Mouse (Mus musculus) hindbrain, postnatal 0 days (tissue): ENCODE data around the gene Intu. TPM values are rescaled to one million over a fixed set of nuclear protein-coding genes. Genes with fewer than 3 reads are reported as not detected.

Experiments
- ATAC-seq: fragments of 200-750 bp; cut with Nextera tagmentation; 2 replicates; pipeline ENCODE4 v1.8.0; 2017; ENCODE audit warnings: mild to moderate bottlenecking, moderate TSS enrichment, moderate library complexity
- DNase-seq: peaks from one replicate; pipeline ENCODE4 v3.0.0-alpha.2; 2015; ENCODE audit warnings: low spot score
- H3K27ac ChIP-seq: fragments of 300-500 bp; sonication (generic); 2 replicates; pipeline ENCODE4 v1.5.1; 2014; ENCODE audit warnings: mild to moderate bottlenecking
- H3K27me3 ChIP-seq: fragments of 300-500 bp; sonication (generic); 2 replicates; pipeline ENCODE4 v1.6.1; 2014; ENCODE audit warnings: low read length, mixed read lengths; ENCODE audit not compliant: insufficient read depth
- H3K36me3 ChIP-seq: fragments of 300-500 bp; sonication (generic); 2 replicates; pipeline ENCODE4 v1.6.1; 2014; ENCODE audit warnings: low read length, mixed read lengths; ENCODE audit not compliant: insufficient read depth
- H3K4me1 ChIP-seq: fragments of 300-500 bp; sonication (generic); 2 replicates; pipeline ENCODE4 v1.6.1; 2014; ENCODE audit warnings: antibody characterized with exemption, low read length, mixed read lengths; ENCODE audit not compliant: insufficient read depth
- H3K4me2 ChIP-seq: fragments of 300-500 bp; sonication (generic); 2 replicates; pipeline ENCODE4 v1.6.1; 2014; ENCODE audit warnings: low read depth, mild to moderate bottlenecking, low read length, moderate library complexity, mixed read lengths
- H3K4me3 ChIP-seq: fragments of 300-500 bp; sonication (generic); 2 replicates; pipeline ENCODE4 v1.5.1; 2014; ENCODE audit warnings: low read length
- H3K9ac ChIP-seq: fragments of 300-500 bp; sonication (generic); replicated peaks from 2 replicates; pipeline ENCODE4 v1.6.1; 2014; ENCODE audit warnings: mild to moderate bottlenecking, low read length, moderate library complexity, mixed read lengths
- H3K9me3 ChIP-seq: fragments of 300-500 bp; sonication (generic); 2 replicates; pipeline ENCODE4 v1.6.1; 2016; ENCODE audit warnings: low read length, mixed read lengths
- CTCF ChIP-seq: IDR thresholded peaks from 2 replicates; pipeline ENCODE4 v1.5.1; 2016; ENCODE audit warnings: antibody characterized with exemption, control low read depth, low read depth
- WGBS: fragments of 180-500 bp; shearing (Covaris S2); extraction: QIAGEN DNeasy Blood & Tissue Kit; methylation state at CpG from one replicate; pipeline ENCODE4 v1.1.7; 2014; 5-methylcytosine and 5-hydroxymethylcytosine counted together
- polyA plus RNA-seq: library from polyadenylated mRNA; unstranded; fragments of >200 nt; fragmentation: Nextera tagmentation; extraction: Ambion mirVana; gene quantifications from 2 replicates; pipeline ENCODE4 v1.2.1, GENCODE M21; 2015
- total RNA-seq: library from RNA; depleted of rRNA; stranded (reverse); fragments of >200 nt; gene quantifications from 2 replicates; pipeline ENCODE4 v1.2.3, GENCODE M21; 2014

Gene Intu
- total and polyA plus RNA-seq, 2 experiments from 2014 or later, result 2.5 to 6.3 TPM

DNA sequence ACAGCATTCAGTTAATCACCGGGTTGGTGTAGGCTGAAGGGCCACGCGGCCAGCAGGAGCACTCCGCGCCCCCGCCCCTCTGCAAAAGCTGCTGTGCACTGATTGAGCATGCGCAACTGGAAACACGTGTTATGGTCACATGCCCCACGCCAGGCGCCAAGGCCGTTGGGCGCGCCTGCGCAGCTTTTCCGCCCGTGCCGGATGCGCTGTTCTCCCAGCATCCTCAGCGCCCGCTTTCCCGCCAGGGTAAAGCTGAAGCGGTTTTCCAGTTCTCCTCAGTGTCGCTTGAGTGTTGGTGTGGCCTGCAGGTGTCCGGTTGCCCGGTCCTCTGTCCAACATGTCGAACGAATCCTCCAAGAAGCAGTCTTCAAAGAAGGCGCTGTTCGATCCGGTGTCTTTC, 177.6 kb downstream of the Intu start, which contains the start of gene Slc25a31:
Slc25a31 (plus strand) TSS at position 201 of the 400 bp plus-strand sequence.
- Histone ChIP-seq H3K36me3 (no peaks in the 10 kb centered on the region), H3K4me1 (no peaks in the 10 kb centered on the region), H3K4me2 (no peak within 1 kb of the TSS), H3K9me3 (no peaks in the 10 kb centered on the region), H3K27me3 (no peaks in the 10 kb centered on the region), H3K27ac (no peak within 1 kb of the TSS), H3K4me3 (no peak within 1 kb of the TSS), H3K9ac (no peak within 1 kb of the TSS)
- 93% methylated on average over 30 of the region's 30 CpGs for WGBS
- ATAC-seq (no peak), DNase-seq (no peak)
- TF ChIP-seq CTCF, result no peak

DNA sequence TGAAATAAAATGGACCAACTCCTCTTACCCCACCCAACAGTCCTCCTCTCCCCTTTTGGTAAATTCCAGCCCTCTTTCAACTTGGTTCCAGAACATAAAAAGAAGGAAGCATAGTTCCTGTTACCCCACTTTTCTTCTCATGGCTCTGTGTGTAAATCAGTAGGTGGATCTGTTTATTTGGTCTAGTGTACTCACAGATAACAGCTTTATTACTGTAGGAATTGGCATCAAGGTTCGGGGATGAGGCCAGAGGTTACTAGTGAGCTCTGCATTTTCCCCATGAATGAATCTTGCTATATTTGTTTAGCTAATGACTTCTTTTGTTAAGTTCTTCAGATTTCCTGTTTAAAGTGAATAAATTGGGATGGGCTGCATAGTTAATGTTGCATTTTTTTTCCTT, 185.0 kb downstream of the Intu start:
- 65% methylated on average over 1 of the region's 1 CpGs for WGBS
- no peak overlapping the region for H3K27ac ChIP-seq
- no peaks in the 10 kb centered on the region for H3K36me3 ChIP-seq
- DNase-seq (no peak), ATAC-seq (no peak)
- TF ChIP-seq CTCF, result no peak
- H3K27me3 ChIP-seq, result no peaks in the 10 kb centered on the region
- H3K4me1 ChIP-seq, result no peaks in the 10 kb centered on the region
- no peak overlapping the region for H3K4me3 ChIP-seq
- H3K9ac ChIP-seq, result no peak overlapping the region
- no peaks in the 10 kb centered on the region for H3K9me3 ChIP-seq
- H3K4me2 ChIP-seq, result no peak overlapping the region

DNA sequence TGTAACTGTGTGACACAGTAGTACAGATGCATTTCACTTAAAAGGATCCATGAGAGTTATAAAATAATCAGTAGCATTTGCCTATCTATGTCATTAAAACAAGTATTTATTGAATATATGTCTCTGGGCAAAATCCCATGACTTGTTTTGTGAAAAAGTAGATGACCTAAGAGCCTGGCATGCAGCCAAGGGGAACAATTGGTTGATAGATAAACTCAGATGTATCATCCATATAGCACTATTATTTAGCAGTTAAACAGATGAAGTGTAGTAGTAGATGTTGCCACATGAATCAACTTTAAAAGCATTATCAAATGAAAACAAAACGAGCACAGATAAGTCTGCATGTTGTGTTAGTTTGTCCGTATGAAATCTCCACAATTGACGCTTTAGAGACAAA, 187.9 kb downstream of the Intu start:
- 85% methylated on average over 3 of the region's 3 CpGs for WGBS
- H3K27ac ChIP-seq, result no peak overlapping the region

DNA sequence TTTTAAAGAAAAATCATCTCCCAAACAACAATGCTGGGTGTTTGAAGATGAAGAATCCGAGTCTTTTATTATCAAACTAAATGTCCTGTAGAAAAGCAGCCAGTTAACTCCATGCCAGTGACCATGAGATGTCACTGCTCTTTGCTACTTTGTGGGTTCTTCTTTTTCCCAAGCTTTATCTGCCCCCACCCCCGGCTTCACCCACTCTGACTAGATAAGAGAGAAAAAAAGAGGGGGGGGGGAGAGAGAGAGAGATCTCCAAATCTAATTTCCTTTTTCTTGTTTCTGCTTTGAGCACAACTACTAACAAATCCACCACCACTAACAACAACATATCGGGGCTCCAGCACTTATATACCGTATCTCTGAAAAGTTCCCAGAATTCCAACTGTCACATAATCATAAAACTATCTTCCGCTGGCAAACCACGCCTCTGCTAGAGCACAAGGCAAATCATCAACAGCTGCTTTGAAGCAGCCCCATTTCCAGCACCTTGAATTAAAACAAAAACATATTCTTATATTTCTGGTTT, 207.4 kb downstream of the Intu start:
- Histone ChIP-seq H3K4me2 (no peak overlapping the region), H3K9ac (no peak overlapping the region), H3K4me1 (no peaks in the 10 kb centered on the region), H3K27ac (no peak overlapping the region), H3K9me3 (no peaks in the 10 kb centered on the region), H3K4me3 (no peak overlapping the region), H3K36me3 (no peaks in the 10 kb centered on the region), H3K27me3 (no peaks in the 10 kb centered on the region)
- WGBS, result 89% methylated on average over 6 of the region's 6 CpGs
- TF ChIP-seq CTCF, result no peak
- DNase-seq (no peak), ATAC-seq (no peak)

More for the DNA sequence above, 187.9 kb downstream of the Intu start:
- TF ChIP-seq CTCF, result no peak
- no peak for ATAC-seq
- no peaks in the 10 kb centered on the region for H3K27me3 ChIP-seq
- no peaks in the 10 kb centered on the region for H3K9me3 ChIP-seq
- no peak overlapping the region for H3K4me2 ChIP-seq
- H3K4me3 ChIP-seq, result no peak overlapping the region
- no peak for DNase-seq
- no peaks in the 10 kb centered on the region for H3K36me3 ChIP-seq
- no peak overlapping the region for H3K9ac ChIP-seq
- H3K4me1 ChIP-seq, result no peaks in the 10 kb centered on the region

DNA sequence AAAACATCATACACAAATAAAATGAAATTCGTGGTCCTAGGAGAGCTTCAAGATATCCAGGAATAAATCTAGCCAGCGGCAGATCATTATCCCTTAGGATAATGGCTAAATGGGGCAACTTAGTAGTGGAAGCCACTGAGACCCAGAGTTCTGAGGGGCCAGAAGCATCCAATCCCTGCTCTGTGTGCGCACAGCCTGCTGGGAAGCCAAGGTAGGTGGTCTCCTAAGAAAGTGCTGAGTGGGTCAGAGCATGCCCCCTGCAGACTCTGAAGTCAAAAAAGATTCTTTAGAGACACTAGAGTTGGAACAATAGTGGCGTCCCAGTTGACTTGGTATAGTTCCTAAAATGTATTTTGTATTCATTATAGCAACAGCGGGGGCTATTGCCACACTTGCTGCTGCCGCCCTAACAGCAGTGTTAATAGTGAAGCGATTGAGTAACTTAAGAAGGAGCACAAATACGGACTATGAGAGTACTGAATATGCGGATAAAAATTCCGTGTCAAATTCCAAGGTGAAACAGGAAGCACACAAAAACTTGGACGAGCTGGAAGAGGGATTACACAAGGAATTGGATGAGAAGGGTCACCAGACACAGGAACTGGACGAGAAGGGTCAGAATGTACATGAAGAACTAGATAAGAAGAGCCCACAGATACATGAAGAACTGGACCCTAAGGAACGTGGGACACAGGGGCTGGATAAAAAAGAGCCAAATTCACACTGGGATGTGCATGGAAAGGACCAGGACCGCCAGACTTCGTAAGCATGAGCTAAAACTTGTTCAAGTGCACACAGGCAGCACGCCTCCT, 213.1 kb downstream of the Intu start, which contains the start of gene Hspa4l:
Hspa4l (plus strand) TSS at position 472 of the 812 bp plus-strand sequence.
- no peak for ATAC-seq
- peak; percentile 9 for DNase-seq
- H3K27me3 ChIP-seq, result no peaks in the 10 kb centered on the region
- peak within 1 kb of the TSS; percentile 90 for H3K4me3 ChIP-seq
- WGBS, result 14% methylated on average over 16 of the region's 16 CpGs
- peak within 1 kb of the TSS; percentile 85 for H3K9ac ChIP-seq
- H3K9me3 ChIP-seq, result no peaks in the 10 kb centered on the region
- H3K36me3 ChIP-seq, result no peaks in the 10 kb centered on the region
- peak within 1 kb of the TSS; percentile 87 for H3K27ac ChIP-seq
- peak within 1 kb of the TSS; percentile 94 for H3K4me2 ChIP-seq
- no peak for TF ChIP-seq CTCF
- 0 out of 2 replicates have a peak, but pooled peaks cover 5% of the 10 kb centered on the region for H3K4me1 ChIP-seq

DNA sequence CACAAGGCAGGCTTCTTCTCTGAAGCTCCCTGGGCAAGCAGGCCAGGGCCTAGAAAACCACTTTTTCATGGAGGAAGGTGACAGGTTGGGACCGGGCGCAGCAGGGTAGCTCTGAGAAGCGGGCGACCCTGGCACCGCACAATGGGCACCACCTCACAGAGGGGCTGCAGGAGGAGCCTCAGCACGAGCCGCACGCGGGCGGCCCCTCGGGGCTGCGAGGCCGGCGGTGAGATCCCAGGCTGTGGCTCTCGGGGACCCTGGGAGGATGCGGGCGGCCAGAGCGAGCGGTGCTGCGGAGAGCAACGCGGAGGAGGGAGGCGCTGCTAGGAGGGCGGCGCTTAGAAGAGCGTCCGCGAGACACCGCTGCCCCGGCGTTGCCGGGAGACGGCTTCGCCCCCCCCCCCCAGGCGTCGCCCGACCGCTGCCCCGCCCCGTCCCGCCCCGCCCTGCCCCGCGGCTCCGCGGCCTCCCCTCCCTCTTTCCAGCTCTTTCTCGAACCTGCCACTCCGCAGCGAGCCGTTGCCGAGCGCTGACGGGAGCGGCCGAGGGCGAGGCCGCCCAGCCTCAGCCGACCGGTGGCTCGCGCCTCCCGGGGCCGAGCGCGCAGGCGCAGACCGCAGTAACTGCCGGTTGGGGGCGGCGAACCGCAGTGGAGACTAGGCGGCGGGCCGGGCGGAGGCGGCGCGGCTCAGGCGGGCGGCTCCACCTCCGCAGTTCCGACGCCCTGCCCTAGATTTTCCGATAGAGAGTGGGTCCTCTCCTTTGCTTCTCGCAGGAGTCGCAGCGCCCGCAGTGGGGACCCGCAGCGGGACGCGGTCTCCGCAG, 214.0 kb downstream of the Intu start:
- H3K4me1 ChIP-seq, result 0 out of 2 replicates have a peak, but pooled peaks cover 5% of the 10 kb centered on the region
- no peaks in the 10 kb centered on the region for H3K27me3 ChIP-seq
- H3K36me3 ChIP-seq, result no peaks in the 10 kb centered on the region
- H3K9ac ChIP-seq, result peak overlapping the region; percentile 85
- WGBS, result under 1% methylated on average over 53 of the region's 93 CpGs
- H3K27ac ChIP-seq, result peak overlapping the region; percentile 87
- no peaks in the 10 kb centered on the region for H3K9me3 ChIP-seq
- ATAC-seq (peak; percentile 96), DNase-seq (peak; percentile 95)
- peak overlapping the region; percentile 90 for H3K4me3 ChIP-seq
- H3K4me2 ChIP-seq, result peak overlapping the region; percentile 94
- no peak for TF ChIP-seq CTCF
